Mouse (Mus musculus) cerebellum, adult 9-10 months (tissue): Measurements from ENCODE around the gene Id2.

Experiments used
- DNase-seq: peaks from one replicate; pipeline ENCODE4 v3.0.0; 2022

Id2 gene

GRCm38 (mm10) chr12:25097052-25097209 is at the start of gene Id2:
Gene Id2 (minus strand): TSS chr12:25097140.
- DNase-seq = no peak

GRCm38 (mm10) chr12:25145344-25145698 is 48.4 kb upstream of the Id2 start:
- DNase-seq = no peak

GRCm38 (mm10) chr12:25144591-25145343 is 47.8 kb upstream of the Id2 start:
- no peak for DNase-seq

- DNase-seq = no peak
Observed at GRCm38 (mm10) chr12:25143492-25143891, 46.6 kb upstream of the Id2 start.

- DNase-seq = no peak
Observed at GRCm38 (mm10) chr12:25142251-25142650, 45.3 kb upstream of the Id2 start.

- DNase-seq = no peak
Observed at GRCm38 (mm10) chr12:25141311-25141710, 44.4 kb upstream of the Id2 start.

GRCm38 (mm10) chr12:25140115-25140514 is 43.2 kb upstream of the Id2 start:
- DNase-seq = no peak

GRCm38 (mm10) chr12:25138616-25139015 is 41.7 kb upstream of the Id2 start:
- DNase-seq = no peak

- DNase-seq = no peak
Observed at GRCm38 (mm10) chr12:25132046-25132445, 35.1 kb upstream of the Id2 start.

GRCm38 (mm10) chr12:25127629-25128028 is 30.7 kb upstream of the Id2 start:
- DNase-seq = no peak

- DNase-seq = no peak
Observed at GRCm38 (mm10) chr12:25126228-25126627, 29.3 kb upstream of the Id2 start.

- no peak for DNase-seq
Observed at GRCm38 (mm10) chr12:25125239-25125776, 28.4 kb upstream of the Id2 start.

GRCm38 (mm10) chr12:25124431-25125238 is 27.7 kb upstream of the Id2 start:
- no peak for DNase-seq

- no peak for DNase-seq
Observed at GRCm38 (mm10) chr12:25120753-25121152, 23.8 kb upstream of the Id2 start.

GRCm38 (mm10) chr12:25119278-25119677 is 22.3 kb upstream of the Id2 start:
- DNase-seq = no peak

GRCm38 (mm10) chr12:25117856-25118511 is 21.0 kb upstream of the Id2 start:
- no peak for DNase-seq

- DNase-seq = no peak
Observed at GRCm38 (mm10) chr12:25116126-25116525, 19.2 kb upstream of the Id2 start.

- no peak for DNase-seq
Observed at GRCm38 (mm10) chr12:25114426-25114825, 17.5 kb upstream of the Id2 start.

GRCm38 (mm10) chr12:25113357-25113756 is 16.4 kb upstream of the Id2 start:
- no peak for DNase-seq

- no peak for DNase-seq
Observed at GRCm38 (mm10) chr12:25112806-25113205, 15.9 kb upstream of the Id2 start.

GRCm38 (mm10) chr12:25110682-25111078 is 13.7 kb upstream of the Id2 start:
- no peak for DNase-seq

- no peak for DNase-seq
Observed at GRCm38 (mm10) chr12:25109971-25110681, 13.2 kb upstream of the Id2 start.

GRCm38 (mm10) chr12:25108865-25109264 is 11.9 kb upstream of the Id2 start:
- no peak for DNase-seq
